Mouse (Mus musculus): ENCODE measurements around the gene Plet1.
A peak's percentile ranks its signal among the peaks of the same experiment; 100 is the strongest.

Plet1 gene

DNA sequence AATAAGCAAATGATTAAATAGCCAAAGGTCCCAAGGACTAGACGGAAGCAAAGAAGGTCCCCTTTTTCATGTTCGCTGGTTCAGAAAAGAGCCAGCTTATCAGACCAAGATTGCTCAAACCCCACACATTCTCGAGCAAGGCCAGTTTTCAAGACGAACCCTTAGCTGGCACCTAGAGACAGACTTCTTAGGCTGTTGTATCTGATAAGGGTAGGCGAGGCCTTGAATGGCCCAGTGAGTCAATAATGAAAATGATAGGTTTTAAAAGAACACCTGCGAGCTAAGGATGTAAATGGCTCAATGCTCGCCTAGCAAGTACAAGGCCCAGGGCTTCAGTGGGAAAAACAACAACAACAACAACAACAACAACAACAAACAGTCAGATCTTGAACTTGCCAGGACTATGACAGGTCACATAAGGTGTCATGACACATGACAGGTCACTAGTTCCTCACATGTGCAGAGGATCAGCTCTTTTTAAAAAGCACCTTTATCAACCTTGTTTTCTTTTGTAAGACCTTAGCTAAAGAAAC, 42.3 kb downstream of the Plet1 start:
- no peak for DNase-seq (ENCODE audit: low spot score)

- DNase-seq (ENCODE audit: low spot score): no peak
Observed at GRCm38 (mm10) chr9:50537295-50537694, 43.0 kb downstream of the Plet1 start.

DNA sequence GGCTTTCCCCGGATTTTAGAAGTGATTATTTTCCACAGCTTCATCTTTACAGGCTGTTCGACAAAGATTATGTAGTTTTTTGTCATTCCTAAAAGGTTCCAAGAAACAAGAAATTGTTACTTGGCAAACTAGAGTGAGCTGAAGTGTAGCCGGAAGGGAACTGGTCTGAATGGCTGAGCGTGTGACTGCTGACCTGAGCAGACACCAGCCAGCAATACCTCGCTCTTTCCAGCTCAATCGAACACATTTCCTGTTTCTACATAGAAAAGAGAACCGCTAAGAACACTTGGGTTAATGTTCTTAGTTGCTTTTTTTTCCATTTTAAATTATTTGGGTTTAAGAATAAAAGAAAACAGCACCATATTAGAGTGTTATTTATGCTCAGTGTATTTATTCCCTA, 45.8 kb downstream of the Plet1 start:
- no peak for DNase-seq (ENCODE audit: low spot score)

DNA sequence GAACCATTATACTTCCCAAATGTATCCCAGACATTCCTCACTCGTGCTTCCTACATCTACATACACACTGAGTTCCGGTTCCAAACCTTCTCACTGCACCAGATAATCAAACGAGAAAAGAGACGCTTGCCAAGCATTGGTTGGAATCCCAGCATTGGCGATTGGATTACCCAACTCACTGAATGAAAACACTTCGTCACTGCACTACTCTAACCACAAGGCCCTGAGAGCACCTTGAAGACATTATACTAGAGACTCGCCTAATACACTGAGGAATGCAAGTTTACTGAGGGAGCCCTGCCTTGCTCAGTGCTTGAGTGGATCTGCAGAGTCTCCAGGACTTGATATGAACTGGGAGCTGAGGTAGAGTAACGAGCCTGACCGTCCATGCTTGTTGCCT, 48.1 kb downstream of the Plet1 start:
- DNase-seq (ENCODE audit: low spot score): no peak

DNA sequence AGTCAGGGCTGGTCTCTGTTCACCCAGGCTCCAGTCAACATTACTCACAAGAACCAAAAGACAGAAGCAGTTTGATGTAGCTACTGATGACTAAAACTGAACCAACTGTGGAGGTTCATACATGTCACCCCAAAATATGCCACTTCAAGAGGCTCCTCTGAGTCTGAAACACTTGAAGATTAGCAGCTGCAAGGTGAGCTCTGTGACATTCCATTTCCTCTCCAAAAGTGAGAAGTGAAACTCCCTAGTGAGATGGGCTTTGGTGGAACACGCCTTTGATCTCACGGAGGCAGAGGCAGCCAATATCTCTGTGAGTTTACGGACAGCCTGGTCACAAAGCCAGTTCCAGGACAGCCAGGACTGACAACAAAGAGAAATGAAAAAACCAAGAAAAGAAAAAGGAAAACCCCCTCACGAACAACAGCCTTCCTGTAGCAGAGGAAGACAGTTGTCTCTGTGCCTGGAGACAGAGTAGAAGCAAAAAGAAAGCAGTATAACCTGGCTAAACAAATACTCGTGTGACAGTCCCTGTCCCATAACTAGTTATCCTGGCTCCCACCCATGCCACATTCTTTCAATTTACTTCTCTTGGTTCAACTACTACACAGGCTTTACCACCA, 53.6 kb downstream of the Plet1 start:
- DNase-seq (ENCODE audit: low spot score): no peak

DNA sequence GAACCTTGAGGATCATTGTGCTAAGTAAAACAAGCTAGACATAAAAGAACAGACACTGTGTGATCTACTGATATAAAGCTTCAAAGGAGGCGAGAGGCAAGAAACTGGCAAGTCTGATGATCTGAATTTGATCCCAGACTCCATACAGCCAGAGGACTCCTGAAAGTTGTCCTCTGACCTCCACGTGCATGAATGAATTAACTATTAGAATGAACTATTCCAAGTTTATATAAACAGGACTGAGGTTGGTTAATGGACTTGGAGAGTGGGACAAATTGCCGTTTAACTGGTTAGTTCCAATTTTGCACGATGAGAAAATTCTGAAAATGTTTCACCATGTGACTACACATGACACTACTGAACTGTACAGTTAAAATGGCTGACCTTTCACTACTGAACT, 54.6 kb downstream of the Plet1 start:
- no peak for DNase-seq (ENCODE audit: low spot score)

DNA sequence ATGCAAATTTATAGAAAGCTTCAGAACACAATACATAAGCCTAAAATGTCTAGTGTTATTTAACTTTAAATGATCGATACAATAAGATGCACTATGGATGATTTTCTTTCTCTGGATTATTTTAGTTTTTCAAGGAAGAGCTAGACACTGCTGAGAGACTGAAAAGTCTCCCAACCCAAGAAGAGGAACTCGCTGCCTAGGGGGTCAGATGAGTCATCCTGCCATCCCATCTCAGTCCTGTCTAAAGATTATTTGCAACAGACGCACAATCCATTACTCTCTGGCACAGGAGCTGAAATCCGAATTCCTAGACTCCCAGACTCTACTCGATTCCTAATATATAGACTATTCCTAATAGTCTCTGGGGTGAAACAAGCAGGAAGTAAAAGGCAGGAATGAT, 57.9 kb downstream of the Plet1 start:
- DNase-seq (ENCODE audit: low spot score): no peak

GRCm38 (mm10) chr9:50553547-50553946, 59.2 kb downstream of the Plet1 start:
- DNase-seq (ENCODE audit: low spot score): no peak

GRCm38 (mm10) chr9:50554241-50555093, 60.1 kb downstream of the Plet1 start, which contains the start of gene Il18:
Gene Il18, plus strand, starts transcription at chr9:50554827.
- DNase-seq (ENCODE audit: low spot score): peak; percentile 20

DNA sequence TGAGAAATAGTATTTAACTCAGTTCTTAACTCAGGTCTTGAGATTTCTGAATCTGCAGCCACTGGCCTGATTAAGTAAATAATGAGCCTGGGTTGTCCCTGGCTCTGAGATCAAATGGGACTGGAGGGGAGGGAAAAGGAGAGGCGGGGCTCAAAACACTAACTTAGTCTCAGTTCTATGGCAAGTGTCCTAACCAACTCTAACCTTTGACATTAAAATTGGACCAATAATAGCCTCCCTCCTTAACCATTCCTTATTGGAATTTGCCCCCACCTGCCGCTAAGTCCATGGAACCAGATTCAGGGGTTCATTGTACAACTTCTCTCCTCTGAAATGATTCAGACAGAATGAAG, 60.7 kb downstream of the Plet1 start, which contains the start of gene Bco2:
Bco2 (minus strand) TSS at position 88 of the 353 bp plus-strand sequence.
- DNase-seq (ENCODE audit: low spot score): peak; percentile 56

All from yolk sac, embryonic 10.5 days (tissue).